Mouse (Mus musculus) Muller cell, postnatal 12 days (primary cell): ENCODE data around the gene Ntng1.
A peak's percentile ranks its signal among the peaks of the same experiment; 100 is the strongest.

ENCODE experiments used
- DNase-seq: peaks from one replicate; pipeline ENCODE4 v3.0.0-alpha.2; 2015; ENCODE audit errors: inconsistent ontology term

Ntng1 gene

DNA sequence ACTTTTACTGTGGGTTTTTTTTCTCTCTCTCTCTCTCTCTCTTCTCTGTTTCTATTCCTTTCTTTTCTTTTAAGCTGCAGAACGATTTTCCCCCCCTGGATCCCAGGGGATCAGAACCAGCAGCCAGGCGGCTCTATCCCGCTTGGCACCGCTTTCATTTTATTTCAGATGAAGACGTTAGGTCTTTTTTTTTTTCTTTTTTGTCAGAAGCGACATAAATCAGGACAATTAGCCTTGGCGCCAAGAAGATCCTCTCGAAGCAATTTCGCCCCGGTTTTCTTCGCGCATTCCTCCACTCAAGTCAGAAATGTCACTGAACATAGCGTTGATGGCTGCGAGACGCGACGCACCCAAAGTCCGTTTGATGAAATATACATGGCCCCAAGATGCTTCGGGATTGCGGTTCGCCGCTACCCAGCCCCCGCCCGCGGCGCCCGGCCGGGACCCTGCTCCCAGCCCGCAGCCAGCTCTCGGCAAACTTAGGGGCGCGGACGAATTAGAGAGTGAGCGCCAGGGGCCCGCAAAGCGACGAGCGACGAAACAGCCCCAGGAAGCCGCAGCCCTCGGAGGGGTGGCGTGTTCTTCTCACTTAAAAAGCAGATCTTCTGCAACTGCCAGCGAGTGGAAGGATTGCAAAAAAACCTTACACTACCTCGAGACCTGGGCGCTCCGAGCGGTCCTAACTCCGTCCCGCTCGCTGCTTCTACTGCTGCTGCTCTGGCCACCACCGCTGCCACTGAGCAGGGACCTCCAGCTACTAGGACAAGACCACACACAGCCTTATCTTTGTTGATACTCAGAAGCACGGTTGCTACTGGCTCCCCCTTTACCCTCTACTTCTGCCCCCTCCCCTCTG, at the start of gene Ntng1:
Gene Ntng1, minus strand, starts transcription at position 806 of the 856 bp plus-strand sequence.
- DNase-seq, result peak; percentile 42

GRCm38 (mm10) chr3:110187401-110187948, 43.7 kb upstream of the Ntng1 start:
- DNase-seq, result no peak

DNA sequence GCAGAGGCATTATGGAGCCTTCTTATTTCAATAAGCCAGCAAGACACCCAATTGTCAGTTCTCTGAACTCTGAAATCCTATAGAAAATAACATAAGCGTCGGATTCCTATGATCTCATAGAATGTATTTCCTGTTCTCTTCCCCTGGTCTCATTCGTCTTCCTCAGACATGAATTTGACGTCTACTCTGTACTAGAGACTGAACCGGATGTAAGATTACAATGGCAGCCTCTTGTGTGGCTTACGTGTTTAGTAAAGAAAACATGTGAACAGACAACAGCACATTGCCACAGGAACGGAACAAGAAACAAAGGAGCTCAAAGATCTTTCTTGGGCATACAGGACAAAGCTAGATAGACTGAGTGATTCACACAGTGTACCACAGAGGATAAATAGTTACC, 5.3 kb upstream of the Ntng1 start:
- no peak for DNase-seq

- peak; percentile 5 for DNase-seq
Observed at GRCm38 (mm10) chr3:110144301-110145055, 667 bp upstream of the Ntng1 start.

GRCm38 (mm10) chr3:110142314-110143205, 1.3 kb downstream of the Ntng1 start:
- DNase-seq, result peak; percentile 27

DNA sequence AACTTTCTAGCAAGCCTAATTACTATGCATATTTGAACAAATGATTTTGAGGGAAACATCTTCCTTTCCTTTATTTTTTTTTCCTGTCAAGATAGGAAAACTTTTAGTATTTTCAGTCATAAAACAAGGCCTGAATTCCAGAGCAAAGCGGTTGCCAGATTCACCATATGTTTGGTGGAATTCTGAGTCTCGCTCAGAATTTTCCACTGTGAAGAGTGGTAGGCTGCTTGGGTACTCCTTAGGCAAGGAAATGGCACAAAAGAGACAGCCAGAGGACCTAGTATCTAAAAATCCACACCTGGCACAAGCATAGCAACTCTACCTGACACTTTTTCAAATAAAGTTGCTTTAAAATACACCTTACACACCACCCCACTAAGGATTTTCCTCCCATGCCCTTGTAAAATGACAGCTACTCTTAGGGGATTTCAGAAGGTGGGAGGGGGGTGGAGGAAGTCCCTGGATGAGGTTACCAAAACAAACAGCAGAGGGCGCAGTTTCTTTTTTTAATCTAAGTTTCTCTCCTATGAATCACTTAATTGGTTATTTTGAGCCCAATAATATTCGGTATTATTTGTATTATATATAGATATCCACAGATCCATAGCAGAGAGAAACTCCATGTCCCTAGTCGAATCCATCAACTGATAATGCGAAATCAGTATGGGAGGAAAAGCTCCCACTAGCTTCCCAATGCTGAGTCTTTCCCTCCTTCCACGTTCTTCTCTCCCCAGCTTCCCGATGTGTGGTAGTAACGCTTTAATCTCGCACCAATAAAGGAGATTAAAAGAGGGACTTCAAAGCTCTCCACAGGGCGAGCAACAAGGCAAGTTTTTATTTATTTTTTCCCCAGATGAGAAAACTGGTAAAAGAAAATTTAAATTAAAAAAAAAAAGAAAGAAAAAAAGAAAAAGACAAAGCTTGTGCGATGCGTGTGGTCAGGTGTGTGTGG, 2.2 kb downstream of the Ntng1 start:
- DNase-seq, result peak; percentile 61

- peak; percentile 51 for DNase-seq
Observed at GRCm38 (mm10) chr3:110136115-110136514, 7.7 kb downstream of the Ntng1 start.

- no peak for DNase-seq
Observed at GRCm38 (mm10) chr3:110133150-110133549, 10.7 kb downstream of the Ntng1 start.

DNA sequence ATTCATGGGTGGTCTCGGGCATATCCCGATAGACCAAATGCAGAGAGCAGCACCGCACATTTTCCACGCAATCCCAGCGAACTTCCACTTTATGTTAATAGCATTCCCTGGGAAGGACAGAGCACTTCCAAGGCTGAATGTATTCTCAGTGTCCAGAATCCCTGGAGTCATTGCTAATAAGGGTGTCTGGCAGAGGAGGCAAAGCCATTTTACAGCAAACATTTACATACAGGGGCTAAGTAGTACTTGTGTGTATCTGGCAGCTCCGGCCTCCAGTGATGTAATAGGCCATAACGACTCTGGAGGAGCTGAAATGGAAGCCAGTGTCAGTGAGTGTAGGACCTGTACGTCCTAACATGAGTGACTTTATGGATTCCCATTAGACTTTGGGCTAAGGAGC, 11.5 kb downstream of the Ntng1 start:
- no peak for DNase-seq

DNA sequence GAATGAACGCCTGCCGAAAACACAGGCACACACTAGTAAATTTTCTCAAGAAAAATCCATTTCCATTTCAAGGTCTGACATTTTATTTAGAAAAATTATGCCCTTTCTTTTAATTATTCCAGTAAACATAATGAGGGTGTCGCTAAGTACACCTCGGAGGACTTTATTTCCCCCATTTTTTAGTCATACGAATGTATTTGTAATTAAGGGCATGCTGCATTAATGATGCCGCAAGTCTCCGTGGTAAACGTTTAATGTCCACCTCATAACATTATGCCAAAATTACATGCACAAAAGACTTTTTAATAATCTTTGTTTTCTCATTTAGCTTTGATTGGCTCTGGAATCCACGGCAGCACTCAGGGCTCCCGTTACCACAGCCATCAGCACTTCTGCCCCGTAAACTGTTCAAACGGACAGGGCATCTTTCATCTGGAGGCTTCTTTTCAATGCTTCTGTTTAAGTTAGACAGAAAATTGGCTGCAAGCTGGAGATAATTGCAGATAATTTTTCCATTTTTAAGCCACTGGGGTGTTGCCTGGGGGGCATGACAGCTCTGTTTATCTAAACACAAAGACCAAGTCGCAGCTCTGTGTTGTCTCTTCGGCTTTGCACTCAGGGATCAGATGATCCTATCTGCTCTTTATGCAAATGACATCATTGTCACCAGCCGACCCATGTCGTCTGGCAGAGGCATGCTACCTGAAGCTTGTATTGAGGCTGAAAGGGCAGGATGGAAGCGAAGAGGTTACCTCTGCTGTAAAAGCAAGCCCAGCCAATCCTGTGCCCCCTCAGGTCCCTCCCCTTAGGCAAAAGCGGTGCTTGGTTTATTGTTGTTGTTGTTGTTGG, 12.5 kb downstream of the Ntng1 start:
- DNase-seq, result no peak

GRCm38 (mm10) chr3:110129607-110130006, 14.2 kb downstream of the Ntng1 start:
- DNase-seq, result no peak

GRCm38 (mm10) chr3:110105982-110106381, 37.8 kb downstream of the Ntng1 start:
- DNase-seq, result no peak

DNA sequence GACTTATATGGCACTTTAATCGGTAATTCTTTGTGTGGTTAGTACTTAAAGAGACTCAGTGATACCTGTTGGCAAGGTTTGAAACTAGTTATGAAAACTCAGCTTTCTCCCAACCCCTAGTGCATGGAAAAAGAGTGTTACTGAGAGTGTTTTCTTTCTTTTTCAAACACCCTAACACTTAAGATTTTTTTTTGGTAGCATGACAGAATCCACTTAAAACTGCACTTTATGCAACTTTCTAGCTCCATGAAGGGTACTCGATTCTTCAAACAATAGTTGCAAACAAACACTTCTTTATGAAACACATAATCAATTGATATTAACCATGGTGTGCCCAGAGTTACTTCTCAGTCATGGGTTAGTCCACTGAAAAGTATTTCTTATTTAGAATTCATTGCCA, 49.4 kb downstream of the Ntng1 start:
- DNase-seq, result no peak

- no peak for DNase-seq
Observed at GRCm38 (mm10) chr3:110094003-110094402, 49.8 kb downstream of the Ntng1 start.

- DNase-seq, result no peak
Observed at GRCm38 (mm10) chr3:110092521-110092920, 51.3 kb downstream of the Ntng1 start.

DNA sequence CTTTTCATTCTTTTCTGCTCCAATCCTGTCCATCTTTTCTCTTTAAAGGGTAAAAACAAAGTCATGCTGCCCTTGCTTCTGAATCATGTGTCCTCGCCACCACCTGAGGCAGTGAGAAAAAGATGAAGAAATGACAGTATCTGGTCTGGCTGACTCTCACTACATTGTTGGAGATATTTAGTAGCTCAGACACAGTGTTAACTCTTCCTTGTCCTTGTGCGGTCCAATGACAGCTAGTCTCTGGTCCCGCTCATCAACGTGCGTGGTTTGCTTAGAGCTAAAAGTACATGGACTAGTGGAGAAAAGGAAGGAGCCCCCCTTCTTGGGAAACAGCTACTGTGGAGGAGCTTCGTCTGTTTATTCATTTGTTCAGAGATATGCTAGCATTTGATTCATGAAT, 56.6 kb downstream of the Ntng1 start:
- no peak for DNase-seq

GRCm38 (mm10) chr3:110085336-110085735, 58.5 kb downstream of the Ntng1 start:
- DNase-seq, result no peak

DNA sequence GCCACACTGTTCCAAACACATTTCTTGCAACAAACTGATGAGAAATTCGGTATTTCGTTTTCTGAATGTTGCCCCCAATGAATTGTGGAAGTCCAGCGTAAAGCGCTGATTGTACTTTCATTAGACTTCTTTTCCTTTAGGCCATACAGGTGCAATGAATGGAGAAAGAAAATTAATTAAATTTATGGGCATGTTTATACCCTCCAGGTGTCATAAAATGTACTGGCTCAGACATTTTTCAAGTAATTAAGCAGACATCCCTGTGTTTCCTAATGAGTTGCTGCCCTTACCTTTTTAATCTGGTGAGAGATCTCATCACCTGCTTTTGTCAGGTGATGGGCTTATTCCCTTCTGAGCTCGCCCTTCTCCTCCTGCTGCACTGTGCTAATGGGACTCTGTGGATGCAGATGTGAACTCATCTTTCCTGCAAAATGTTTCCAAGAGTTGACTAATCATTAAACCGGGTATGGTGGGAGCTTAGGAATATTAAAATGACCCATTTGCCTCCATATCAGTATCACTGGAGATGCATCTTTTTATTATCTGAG, 79.0 kb downstream of the Ntng1 start:
- DNase-seq, result no peak

GRCm38 (mm10) chr3:110055915-110056314, 87.9 kb downstream of the Ntng1 start:
- DNase-seq, result no peak
